Mouse (Mus musculus) forebrain, postnatal 0 days (tissue): Measurements from ENCODE around the gene Defb41. TPM values are rescaled to one million over a fixed set of nuclear protein-coding genes. Genes with fewer than 3 reads are reported as not detected.
"Not testable (repeated sequence)": the region's sequence is repeated elsewhere in the genome, so short reads cannot be mapped to it uniquely, and the experiment has no call there.

Source experiments
- ATAC-seq: fragments of 200-750 bp; cut with Nextera tagmentation; 2 replicates; pipeline ENCODE4 v1.8.0; 2017; ENCODE audit warnings: mild to moderate bottlenecking, moderate library complexity
- DNase-seq: peaks from one replicate; pipeline ENCODE4 v3.0.0-alpha.2; 2015
- H3K27ac ChIP-seq: fragments of 300-500 bp; sonication (generic); 2 replicates; pipeline ENCODE4 v1.5.1; 2014; ENCODE audit warnings: low read depth, mild to moderate bottlenecking, antibody characterized with exemption, low read length, moderate library complexity, mixed read lengths
- H3K27me3 ChIP-seq: fragments of 300-500 bp; sonication (generic); 2 replicates; pipeline ENCODE4 v1.6.1; 2014; ENCODE audit warnings: mild to moderate bottlenecking, low read length, mixed read lengths; ENCODE audit not compliant: insufficient read depth
- H3K36me3 ChIP-seq: fragments of 300-500 bp; sonication (generic); 2 replicates; pipeline ENCODE4 v1.6.1; 2014; ENCODE audit warnings: mild to moderate bottlenecking, moderate library complexity; ENCODE audit not compliant: insufficient read depth
- H3K4me1 ChIP-seq: fragments of 300-500 bp; sonication (generic); 2 replicates; pipeline ENCODE4 v1.6.1; 2014; ENCODE audit warnings: antibody characterized with exemption; ENCODE audit not compliant: insufficient read depth
- H3K4me2 ChIP-seq: fragments of 300-500 bp; sonication (generic); 2 replicates; pipeline ENCODE4 v1.6.1; 2014; ENCODE audit warnings: low read depth, mild to moderate bottlenecking, moderate library complexity
- H3K4me3 ChIP-seq: fragments of 300-500 bp; sonication (generic); 2 replicates; pipeline ENCODE4 v1.5.1; 2014; ENCODE audit warnings: low read depth, low read length, mixed read lengths
- H3K9ac ChIP-seq: fragments of 300-500 bp; sonication (generic); 2 replicates; pipeline ENCODE4 v1.6.1; 2014; ENCODE audit warnings: mild to moderate bottlenecking
- H3K9me3 ChIP-seq: fragments of 300-500 bp; sonication (generic); 2 replicates; pipeline ENCODE4 v1.6.1; 2016; ENCODE audit warnings: low read length
- CTCF ChIP-seq: sonication (generic); IDR thresholded peaks from 2 replicates; pipeline ENCODE4 v1.5.1; 2016; ENCODE audit warnings: antibody characterized with exemption, control low read depth, low read depth
- WGBS: fragments of 180-500 bp; shearing (Covaris S2); extraction: QIAGEN DNeasy Blood & Tissue Kit; methylation state at CpG from one replicate; pipeline ENCODE4 v1.1.7; 2014; 5-methylcytosine and 5-hydroxymethylcytosine counted together
- polyA plus RNA-seq: library from polyadenylated mRNA; unstranded; fragments of >200 nt; fragmentation: Nextera tagmentation; extraction: Ambion mirVana; gene quantifications from 2 replicates; pipeline ENCODE4 v1.2.1, GENCODE M21; 2015
- total RNA-seq: library from RNA; depleted of rRNA; stranded (reverse); fragments of >200 nt; gene quantifications from 2 replicates; pipeline ENCODE4 v1.2.3, GENCODE M21; 2014; rRNA removed

The Defb41 gene
- total and polyA plus RNA-seq, 2 experiments from 2014 or later = not detected

DNA sequence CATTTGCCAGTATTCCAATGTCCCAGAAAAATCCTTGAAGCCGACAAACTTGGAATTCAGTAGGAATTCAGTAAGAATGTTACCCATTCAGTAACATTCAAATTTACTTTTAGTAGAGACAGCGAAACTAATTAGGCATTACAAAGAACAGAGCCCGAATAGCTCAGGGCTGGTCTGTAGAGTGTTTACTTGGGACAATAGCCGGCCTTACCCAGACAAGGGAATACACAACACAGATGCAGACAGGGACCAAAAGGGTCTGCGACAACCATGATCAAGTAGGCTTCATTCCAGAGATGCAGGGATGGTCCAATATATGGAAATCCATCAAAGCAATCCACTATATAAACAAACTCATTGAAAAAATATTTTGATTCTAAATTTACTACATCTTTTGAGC lies 3.9 kb upstream of the Defb41 start:
- H3K9ac ChIP-seq = no peak overlapping the region
- no peaks in the 10 kb centered on the region for H3K27me3 ChIP-seq
- DNase-seq (no peak), ATAC-seq (no peak)
- no peaks in the 10 kb centered on the region for H3K36me3 ChIP-seq
- H3K4me3 ChIP-seq = no peak overlapping the region
- no peak for TF ChIP-seq CTCF
- H3K4me1 ChIP-seq = no peaks in the 10 kb centered on the region
- H3K27ac ChIP-seq = no peak overlapping the region
- 40% methylated on average over 5 of the region's 5 CpGs for WGBS
- H3K4me2 ChIP-seq = no peak overlapping the region
- no peaks in the 10 kb centered on the region for H3K9me3 ChIP-seq

DNA sequence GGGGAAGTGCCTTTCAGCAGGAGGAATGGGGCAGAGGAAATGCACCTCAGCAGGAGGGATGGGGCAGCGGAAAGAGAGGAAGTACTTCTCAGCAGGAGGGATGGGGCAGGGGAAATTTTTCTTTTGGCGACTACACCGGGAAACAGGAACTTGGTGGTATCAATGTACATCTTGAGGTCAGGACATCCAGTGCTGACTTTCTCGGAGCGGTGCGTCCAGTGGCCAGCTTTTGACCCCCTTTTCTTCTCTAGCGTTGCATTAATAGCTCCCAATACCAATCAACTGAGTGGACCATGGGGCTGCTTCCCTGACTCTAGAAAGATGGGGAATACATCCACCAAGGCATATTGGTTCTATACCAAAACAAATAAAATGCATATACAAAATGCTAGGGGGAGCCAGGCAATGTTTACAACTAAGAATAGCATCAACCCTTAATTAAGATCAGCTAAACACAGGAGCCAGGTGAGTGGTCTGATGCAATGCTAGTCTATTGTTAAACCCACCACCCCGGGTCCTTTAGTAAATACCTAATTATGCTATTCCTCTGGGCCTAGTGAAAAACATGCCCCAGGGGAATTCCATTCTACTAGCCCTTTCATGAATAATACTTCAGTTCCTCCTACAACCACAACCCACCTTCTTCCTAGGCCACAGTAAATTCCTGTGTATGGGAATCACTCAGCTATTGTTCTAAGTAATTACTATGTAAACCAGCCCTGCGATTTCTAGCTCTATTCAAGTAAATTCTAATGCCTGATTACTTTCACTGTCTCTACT lies 18.9 kb downstream of the Defb41 start:
- not testable (repeated sequence) for H3K4me2 ChIP-seq, H3K9me3 ChIP-seq, H3K4me3 ChIP-seq, H3K27me3 ChIP-seq, H3K36me3 ChIP-seq, DNase-seq, ATAC-seq, H3K27ac ChIP-seq, H3K4me1 ChIP-seq, H3K9ac ChIP-seq
- WGBS = 87% methylated on average over 9 of the region's 9 CpGs

- ATAC-seq (no peak), DNase-seq (no peak)
- Histone ChIP-seq H3K27ac (no peak within 1 kb of the TSS), H3K36me3 (no peaks in the 10 kb centered on the region), H3K4me3 (no peak within 1 kb of the TSS), H3K4me2 (no peak within 1 kb of the TSS), H3K9ac (no peak within 1 kb of the TSS), H3K4me1 (no peaks in the 10 kb centered on the region), H3K9me3 (no peaks in the 10 kb centered on the region), H3K27me3 (no peaks in the 10 kb centered on the region)
- TF ChIP-seq CTCF = no peak
- 75% methylated on average over 1 of the region's 1 CpGs for WGBS
Measured at GRCm38 (mm10) chr1:18237343-18237742, 27.6 kb downstream of the Defb41 start, which contains the start of gene Defb18. TSS of gene Defb18 (minus strand) at chr1:18237443.

DNA sequence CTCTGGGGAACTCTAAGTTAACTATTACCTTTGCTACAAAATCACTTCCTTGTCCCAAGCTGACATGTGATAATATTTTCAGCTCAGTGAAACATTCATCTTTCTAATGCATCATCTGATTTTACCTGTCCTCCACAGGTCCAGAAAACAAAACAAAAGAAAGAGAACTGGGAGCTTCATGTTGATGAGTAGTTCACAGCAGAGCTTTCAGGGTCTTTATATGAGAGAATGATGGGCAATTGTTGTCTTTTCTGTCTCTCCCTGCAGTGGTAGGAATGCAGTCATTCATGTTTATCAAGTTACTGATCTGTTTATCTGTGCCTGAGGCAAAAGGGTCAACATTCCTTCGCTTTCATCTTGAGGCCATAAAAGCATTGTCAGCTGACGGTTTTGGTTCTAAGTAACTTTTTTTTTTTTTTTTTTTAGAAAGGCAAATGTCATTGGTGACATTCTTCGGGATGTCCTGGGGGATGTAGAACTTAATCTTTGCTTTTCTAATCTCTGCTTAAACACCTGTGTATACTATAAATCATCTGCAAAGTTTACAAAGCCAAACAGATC lies 41.5 kb downstream of the Defb41 start:
- WGBS = 68% methylated on average over 3 of the region's 3 CpGs
- no peaks in the 10 kb centered on the region for H3K4me1 ChIP-seq
- no peaks in the 10 kb centered on the region for H3K9me3 ChIP-seq
- no peak for TF ChIP-seq CTCF
- no peak for ATAC-seq
- H3K27me3 ChIP-seq = no peaks in the 10 kb centered on the region
- no peak overlapping the region for H3K4me2 ChIP-seq
- H3K36me3 ChIP-seq = no peaks in the 10 kb centered on the region
- DNase-seq = no peak
- H3K9ac ChIP-seq = no peak overlapping the region
- no peak overlapping the region for H3K4me3 ChIP-seq
- no peak overlapping the region for H3K27ac ChIP-seq

Other genes starting within 250 kb of the Defb41 start
- gene Crisp4, start 119.2 kb downstream of the Defb41 start, total RNA-seq = not detected in 2 replicates
- gene Crisp4, start 119.2 kb downstream of the Defb41 start, polyA plus RNA-seq = not detected in 2 replicates
- gene Defb18, start 27.7 kb downstream of the Defb41 start, total RNA-seq = not detected in 2 replicates
- not detected in 2 replicates for gene Defb18, start 27.7 kb downstream of the Defb41 start, polyA plus RNA-seq